Mouse (Mus musculus): Measurements from ENCODE around the gene Sectm1a. TPM values are rescaled to one million over a fixed set of nuclear protein-coding genes. Genes with fewer than 3 reads are reported as not detected.
"Not testable (repeated sequence)": the region's sequence is repeated elsewhere in the genome, so short reads cannot be mapped to it uniquely, and the experiment has no call there.

The Sectm1a gene
- total RNA-seq, 1 experiment: not detected

DNA sequence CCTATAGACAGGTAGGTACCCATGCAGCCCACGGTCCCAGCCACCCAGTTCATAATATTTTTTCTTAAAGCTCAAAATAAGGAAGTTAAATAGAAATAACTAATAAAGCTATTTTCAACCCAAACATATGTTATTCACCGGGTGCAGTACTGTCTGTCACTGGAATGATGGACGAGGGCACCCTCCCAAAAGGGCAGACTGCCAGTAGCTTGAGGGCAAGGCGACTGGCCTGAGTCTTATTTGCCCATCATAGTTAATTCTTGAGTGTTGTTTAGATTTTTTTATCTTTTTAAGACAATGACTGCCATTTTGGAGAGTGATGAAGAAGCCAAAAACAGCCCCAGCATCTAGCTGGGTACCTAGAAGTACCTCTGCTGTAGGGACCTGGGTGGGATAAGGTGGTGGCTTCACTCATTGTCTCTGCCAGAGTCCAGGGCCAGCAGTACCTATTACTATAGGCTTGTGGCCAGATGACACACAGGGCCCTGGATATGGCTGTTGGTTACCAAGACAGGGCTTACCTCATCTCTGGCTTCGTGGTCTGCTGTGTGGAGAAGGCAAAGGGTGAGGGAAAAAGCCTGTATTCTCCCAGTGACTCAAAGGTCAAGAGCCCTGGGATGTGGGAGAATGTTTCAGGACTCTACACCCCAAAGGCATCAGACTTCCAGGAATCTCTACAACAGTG lies 31.2 kb upstream of the Sectm1a start:
- TF ChIP-seq MAFK (IDR thresholded peaks at IDR 0.05; ENCODE audit: insufficient read depth, low read depth, low read length): no peak
- TF ChIP-seq ZNF384 (IDR thresholded peaks at IDR 0.05; ENCODE audit: low read depth, low read length): no peak
- no peak for TF ChIP-seq HCFC1 (IDR thresholded peaks at IDR 0.05; ENCODE audit: borderline replicate concordance, insufficient read depth, low read length)
- TF ChIP-seq CHD2 (IDR thresholded peaks at IDR 0.05; ENCODE audit: low read depth, low read length): no peak
- no peak for TF ChIP-seq ZC3H11A (IDR thresholded peaks at IDR 0.05; ENCODE audit: borderline replicate concordance, low read depth, low read length)
- no peaks in the 10 kb centered on the region for H3K4me1 ChIP-seq (ENCODE audit: control insufficient read depth in 2 of 2, insufficient read depth in 2 of 2, low read length in 2 of 2, poor library complexity in 1 of 2)
- in situ Hi-C loops (cut with MboI; ENCODE audit: low sequenced_read_pairs in 2 of 2, unreplicated experiment in 2 of 2): no loop called here

DNA sequence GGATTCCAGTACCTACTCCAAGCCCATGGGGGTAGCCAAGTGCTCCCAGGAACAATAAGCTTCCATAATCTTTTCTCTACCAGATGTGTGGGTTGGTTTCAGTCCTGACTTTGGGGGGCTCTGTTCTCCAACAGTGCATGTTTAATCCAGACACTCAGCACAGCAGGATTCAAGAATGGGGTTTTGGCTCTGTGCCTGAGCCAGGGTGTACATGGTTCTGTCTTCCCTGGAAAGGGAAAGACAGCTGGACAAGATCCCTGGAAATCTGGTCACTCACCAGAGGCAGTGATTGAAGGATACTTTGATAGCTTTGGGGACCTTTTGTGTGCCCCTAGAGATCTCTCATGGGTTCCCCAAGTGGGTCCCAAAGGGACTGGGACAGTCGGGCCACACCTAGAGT lies 30.6 kb upstream of the Sectm1a start:
- Histone ChIP-seq H3K4me3 (ENCODE audit: insufficient read depth in 1 of 2, low read depth in 1 of 2, low read length in 2 of 2, poor library complexity in 1 of 2, severe bottlenecking in 1 of 2) (no peak overlapping the region), H3K9ac (ENCODE audit: insufficient read depth, low read depth, low read length, poor library complexity, severe bottlenecking) (no peak overlapping the region), H3K9me3 (ENCODE audit: control insufficient read depth, insufficient read depth, low read depth, low read length) (no peaks in the 10 kb centered on the region), H3K36me3 (ENCODE audit: control insufficient read depth, insufficient read depth, low read length, poor library complexity, severe bottlenecking) (no peaks in the 10 kb centered on the region), H3K4me1 (ENCODE audit: control insufficient read depth in 2 of 2, insufficient read depth in 2 of 2, low read length in 2 of 2, poor library complexity in 1 of 2) (no peaks in the 10 kb centered on the region), H3K27ac (ENCODE audit: insufficient read depth, low read depth, low read length, poor library complexity, severe bottlenecking) (no peak overlapping the region)
- no peak for DNase-seq (ENCODE audit: low read depth, low spot score)
- TF ChIP-seq MAFK (IDR thresholded peaks at IDR 0.05; ENCODE audit: insufficient read depth, low read depth, low read length): no peak
- TF ChIP-seq HCFC1 (IDR thresholded peaks at IDR 0.05; ENCODE audit: borderline replicate concordance, insufficient read depth, low read length): no peak
- TF ChIP-seq ZC3H11A (IDR thresholded peaks at IDR 0.05; ENCODE audit: borderline replicate concordance, low read depth, low read length): no peak
- TF ChIP-seq ZNF384 (IDR thresholded peaks at IDR 0.05; ENCODE audit: low read depth, low read length): no peak
- no peak for TF ChIP-seq CHD2 (IDR thresholded peaks at IDR 0.05; ENCODE audit: low read depth, low read length)
- in situ Hi-C loops (cut with MboI; ENCODE audit: low sequenced_read_pairs in 2 of 2, unreplicated experiment in 2 of 2): no loop called here

More for the DNA sequence above, 31.2 kb upstream of the Sectm1a start:
- Histone ChIP-seq H3K9ac (ENCODE audit: insufficient read depth, low read depth, low read length, poor library complexity, severe bottlenecking) (no peak overlapping the region), H3K27ac (ENCODE audit: insufficient read depth, low read depth, low read length, poor library complexity, severe bottlenecking) (no peak overlapping the region), H3K9me3 (ENCODE audit: control insufficient read depth, insufficient read depth, low read depth, low read length) (no peaks in the 10 kb centered on the region), H3K36me3 (ENCODE audit: control insufficient read depth, insufficient read depth, low read length, poor library complexity, severe bottlenecking) (no peaks in the 10 kb centered on the region), H3K4me3 (ENCODE audit: insufficient read depth in 1 of 2, low read depth in 1 of 2, low read length in 2 of 2, poor library complexity in 1 of 2, severe bottlenecking in 1 of 2) (no peak overlapping the region)
- no peak for DNase-seq (ENCODE audit: low read depth, low spot score)

DNA sequence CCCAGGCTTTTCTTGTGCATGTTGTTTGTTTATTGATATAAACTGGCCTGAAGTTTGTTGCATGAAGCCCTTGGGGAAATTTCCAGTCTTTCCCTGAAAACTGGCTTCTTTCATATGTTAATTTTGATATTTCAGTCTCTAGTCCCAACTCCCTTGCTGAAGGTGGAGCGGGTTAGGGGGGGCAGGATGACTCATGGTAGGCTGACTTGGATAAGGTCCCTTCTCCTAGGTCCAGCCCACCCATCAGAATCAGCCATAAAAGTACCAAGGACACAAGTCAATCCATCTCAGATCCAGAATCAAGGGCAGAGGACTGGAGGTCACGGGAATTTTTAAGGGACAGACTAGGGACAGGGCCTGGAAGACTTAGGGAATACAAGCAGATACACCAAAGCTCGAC lies 30.0 kb upstream of the Sectm1a start:
- no peak overlapping the region for H3K4me3 ChIP-seq (ENCODE audit: insufficient read depth in 1 of 2, low read depth in 1 of 2, low read length in 2 of 2, poor library complexity in 1 of 2, severe bottlenecking in 1 of 2)
- no peak overlapping the region for H3K27ac ChIP-seq (ENCODE audit: insufficient read depth, low read depth, low read length, poor library complexity, severe bottlenecking)
- in situ Hi-C loops (cut with MboI; ENCODE audit: low sequenced_read_pairs in 2 of 2, unreplicated experiment in 2 of 2): no loop called here
- no peaks in the 10 kb centered on the region for H3K36me3 ChIP-seq (ENCODE audit: control insufficient read depth, insufficient read depth, low read length, poor library complexity, severe bottlenecking)
- no peak overlapping the region for H3K9ac ChIP-seq (ENCODE audit: insufficient read depth, low read depth, low read length, poor library complexity, severe bottlenecking)
- H3K9me3 ChIP-seq (ENCODE audit: control insufficient read depth, insufficient read depth, low read depth, low read length): no peaks in the 10 kb centered on the region
- TF ChIP-seq ZNF384 (IDR thresholded peaks at IDR 0.05; ENCODE audit: low read depth, low read length): no peak
- no peaks in the 10 kb centered on the region for H3K4me1 ChIP-seq (ENCODE audit: control insufficient read depth in 2 of 2, insufficient read depth in 2 of 2, low read length in 2 of 2, poor library complexity in 1 of 2)
- DNase-seq (ENCODE audit: low read depth, low spot score): no peak

DNA sequence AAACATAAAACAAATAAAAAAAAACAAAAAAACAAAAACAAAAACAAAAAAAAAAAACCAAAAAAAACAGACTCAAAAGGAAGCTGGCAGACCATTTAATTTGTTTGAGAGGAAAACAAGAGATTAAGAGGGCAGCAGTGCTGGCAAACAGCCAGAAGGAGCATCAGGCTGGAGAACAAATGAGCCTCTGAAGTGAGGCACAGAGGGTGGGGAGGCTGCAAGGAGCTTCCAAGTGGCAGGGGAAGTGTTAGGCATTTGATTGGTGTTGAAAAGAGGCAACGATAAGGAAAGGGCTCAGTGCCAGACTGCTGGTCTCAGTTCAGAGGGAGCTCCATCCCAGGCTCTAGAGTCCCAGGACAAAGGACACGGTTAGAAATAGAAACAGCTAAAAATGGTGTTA lies 29.0 kb upstream of the Sectm1a start:
- no peak overlapping the region for H3K4me3 ChIP-seq (ENCODE audit: insufficient read depth in 1 of 2, low read depth in 1 of 2, low read length in 2 of 2, poor library complexity in 1 of 2, severe bottlenecking in 1 of 2)
- DNase-seq (ENCODE audit: low read depth, low spot score): no peak

DNA sequence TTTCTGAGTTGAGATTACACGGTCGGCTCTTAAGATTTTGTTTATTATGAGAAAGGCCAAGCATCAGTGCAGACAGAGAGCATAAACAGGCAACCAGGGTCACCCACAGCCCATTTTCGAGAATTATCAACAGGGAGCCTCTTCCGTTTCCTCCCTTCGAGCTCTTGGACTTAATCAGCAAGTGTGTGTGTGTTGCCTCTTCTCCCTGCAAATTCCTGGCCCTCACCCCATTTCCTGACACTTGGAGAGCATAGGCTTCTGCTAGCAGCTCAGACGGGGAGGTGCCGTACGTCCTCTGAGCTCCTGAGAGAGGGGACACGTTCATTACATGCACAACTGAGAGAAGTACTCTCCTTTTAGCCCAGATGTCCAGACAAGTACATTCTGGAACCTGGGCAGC lies 27.0 kb upstream of the Sectm1a start:
- H3K4me3 ChIP-seq (ENCODE audit: insufficient read depth in 1 of 2, low read depth in 1 of 2, low read length in 2 of 2, poor library complexity in 1 of 2, severe bottlenecking in 1 of 2): no peak overlapping the region
- H3K9ac ChIP-seq (ENCODE audit: insufficient read depth, low read depth, low read length, poor library complexity, severe bottlenecking): no peak overlapping the region
- in situ Hi-C loops (cut with MboI; ENCODE audit: low sequenced_read_pairs in 2 of 2, unreplicated experiment in 2 of 2): no loop called here
- TF ChIP-seq ZC3H11A (IDR thresholded peaks at IDR 0.05; ENCODE audit: borderline replicate concordance, low read depth, low read length): no peak
- TF ChIP-seq CHD2 (IDR thresholded peaks at IDR 0.05; ENCODE audit: low read depth, low read length): no peak
- no peak for TF ChIP-seq MAFK (IDR thresholded peaks at IDR 0.05; ENCODE audit: insufficient read depth, low read depth, low read length)
- no peak for TF ChIP-seq HCFC1 (IDR thresholded peaks at IDR 0.05; ENCODE audit: borderline replicate concordance, insufficient read depth, low read length)
- TF ChIP-seq ZNF384 (IDR thresholded peaks at IDR 0.05; ENCODE audit: low read depth, low read length): no peak
- no peaks in the 10 kb centered on the region for H3K36me3 ChIP-seq (ENCODE audit: control insufficient read depth, insufficient read depth, low read length, poor library complexity, severe bottlenecking)
- no peak overlapping the region; the same call in 1 of the 2 replicates for H3K27ac ChIP-seq (ENCODE audit: insufficient read depth, low read depth, low read length, poor library complexity, severe bottlenecking)
- no peaks in the 10 kb centered on the region for H3K4me1 ChIP-seq (ENCODE audit: control insufficient read depth in 2 of 2, insufficient read depth in 2 of 2, low read length in 2 of 2, poor library complexity in 1 of 2)
- DNase-seq (ENCODE audit: low read depth, low spot score): no peak
- no peaks in the 10 kb centered on the region for H3K9me3 ChIP-seq (ENCODE audit: control insufficient read depth, insufficient read depth, low read depth, low read length)

More for the DNA sequence above, 29.0 kb upstream of the Sectm1a start:
- in situ Hi-C loops (cut with MboI; ENCODE audit: low sequenced_read_pairs in 2 of 2, unreplicated experiment in 2 of 2): no loop called here
- Histone ChIP-seq H3K36me3 (ENCODE audit: control insufficient read depth, insufficient read depth, low read length, poor library complexity, severe bottlenecking) (no peaks in the 10 kb centered on the region), H3K9me3 (ENCODE audit: control insufficient read depth, insufficient read depth, low read depth, low read length) (no peaks in the 10 kb centered on the region), H3K4me1 (ENCODE audit: control insufficient read depth in 2 of 2, insufficient read depth in 2 of 2, low read length in 2 of 2, poor library complexity in 1 of 2) (no peaks in the 10 kb centered on the region), H3K27ac (ENCODE audit: insufficient read depth, low read depth, low read length, poor library complexity, severe bottlenecking) (no peak overlapping the region), H3K9ac (ENCODE audit: insufficient read depth, low read depth, low read length, poor library complexity, severe bottlenecking) (no peak overlapping the region)
- TF ChIP-seq CHD2 (IDR thresholded peaks at IDR 0.05; ENCODE audit: low read depth, low read length): no peak
- no peak for TF ChIP-seq MAFK (IDR thresholded peaks at IDR 0.05; ENCODE audit: insufficient read depth, low read depth, low read length)
- no peak for TF ChIP-seq ZNF384 (IDR thresholded peaks at IDR 0.05; ENCODE audit: low read depth, low read length)
- TF ChIP-seq HCFC1 (IDR thresholded peaks at IDR 0.05; ENCODE audit: borderline replicate concordance, insufficient read depth, low read length): no peak
- TF ChIP-seq ZC3H11A (IDR thresholded peaks at IDR 0.05; ENCODE audit: borderline replicate concordance, low read depth, low read length): no peak

DNA sequence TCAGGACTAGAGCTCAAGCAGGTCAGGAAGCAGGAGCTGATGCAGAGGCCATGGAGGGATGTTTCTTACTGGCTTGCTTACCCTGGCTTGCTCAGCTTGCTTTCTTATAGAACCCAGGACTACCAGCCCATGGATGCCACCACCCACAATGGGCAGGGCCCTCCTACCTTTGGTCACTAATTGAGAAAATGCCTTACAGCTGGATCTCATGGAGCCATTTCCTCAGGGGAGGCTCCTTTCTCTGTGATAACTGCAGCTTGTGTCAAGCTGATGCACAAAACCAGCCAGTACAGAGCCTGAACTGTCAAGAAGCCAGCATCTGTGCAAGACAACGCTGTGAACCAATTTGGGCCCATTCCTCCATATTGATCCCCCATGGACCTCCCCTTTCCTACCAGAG lies 26.2 kb upstream of the Sectm1a start:
- in situ Hi-C loops (cut with MboI; ENCODE audit: low sequenced_read_pairs in 2 of 2, unreplicated experiment in 2 of 2); H3K4me1 ChIP-seq (ENCODE audit: control insufficient read depth in 2 of 2, insufficient read depth in 2 of 2, low read length in 2 of 2, poor library complexity in 1 of 2); H3K9ac ChIP-seq (ENCODE audit: insufficient read depth, low read depth, low read length, poor library complexity, severe bottlenecking); H3K4me3 ChIP-seq (ENCODE audit: insufficient read depth in 1 of 2, low read depth in 1 of 2, low read length in 2 of 2, poor library complexity in 1 of 2, severe bottlenecking in 1 of 2); H3K27ac ChIP-seq (ENCODE audit: insufficient read depth, low read depth, low read length, poor library complexity, severe bottlenecking); H3K36me3 ChIP-seq (ENCODE audit: control insufficient read depth, insufficient read depth, low read length, poor library complexity, severe bottlenecking); H3K9me3 ChIP-seq (ENCODE audit: control insufficient read depth, insufficient read depth, low read depth, low read length); DNase-seq (ENCODE audit: low read depth, low spot score): not testable (repeated sequence)
